Mouse (Mus musculus) urinary bladder, postnatal 0 days (tissue): Measurements from ENCODE around the gene Tm9sf3. TPM values are rescaled to one million over a fixed set of nuclear protein-coding genes. Genes with fewer than 3 reads are reported as not detected.

ENCODE experiments used
- polyA plus RNA-seq: library from polyadenylated mRNA; unstranded; fragments of >200 nt; fragmentation: Nextera tagmentation; extraction: Ambion mirVana; gene quantifications from 2 replicates; pipeline ENCODE4 v1.2.1, GENCODE M21; 2015

Gene Tm9sf3
- polyA plus RNA-seq = 100 and 115 TPM in 2 replicates

DNA sequence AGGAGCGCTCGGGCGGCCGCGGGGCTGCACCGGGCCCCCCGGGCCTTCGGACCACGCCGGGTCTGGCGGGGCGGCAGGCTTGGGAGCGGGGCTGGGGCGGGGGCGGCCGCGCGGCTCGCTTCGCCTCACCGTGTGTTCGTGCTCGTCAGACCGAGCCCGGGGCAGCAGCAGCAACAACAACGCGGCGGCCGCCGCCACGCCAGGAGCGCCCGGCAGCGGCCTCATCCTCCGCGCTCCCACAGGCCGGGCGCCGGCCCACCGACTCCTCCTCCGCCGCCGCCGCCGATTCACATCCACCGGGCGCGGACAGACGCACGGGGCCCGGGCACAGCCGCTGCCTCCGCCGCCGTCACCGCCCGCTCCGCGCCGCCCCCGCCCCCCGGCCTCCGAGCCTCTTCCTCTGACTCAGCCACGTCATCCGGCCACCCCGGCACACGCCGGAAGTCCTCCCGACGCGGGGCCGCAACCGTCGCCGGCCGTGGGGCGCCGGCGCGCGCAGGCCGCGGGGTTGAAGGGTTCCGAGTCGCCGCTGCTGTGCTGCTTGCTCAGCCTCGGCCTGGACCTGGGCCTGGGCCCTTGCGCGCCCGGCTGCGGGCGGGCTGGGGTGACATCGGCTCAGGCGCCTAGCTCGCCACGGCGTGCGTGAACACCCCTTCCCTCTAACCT lies at the start of gene Tm9sf3:
Gene Tm9sf3, minus strand, starts transcription at position 368 of the 666 bp plus-strand sequence.

GRCm38 (mm10) chr19:41206811-41207344 lies 56.9 kb downstream of the Tm9sf3 start, which contains the start of gene Tll2:
Gene Tll2, minus strand, starts transcription at chr19:41206835.

Other genes with a start within 250 kb of the Tm9sf3 start
- not detected in 2 replicates for gene Dntt, start 234.7 kb downstream of the Tm9sf3 start, polyA plus RNA-seq
- gene Opalin, start 186.9 kb downstream of the Tm9sf3 start, polyA plus RNA-seq = not detected in 2 replicates
- not detected in 2 replicates for gene Tll2, start 57.2 kb downstream of the Tm9sf3 start, polyA plus RNA-seq
- 2.0 and 3.4 TPM in 2 replicates for gene Pik3ap1, start 121.1 kb upstream of the Tm9sf3 start, polyA plus RNA-seq
- 8.3 and 9.1 TPM in 2 replicates for gene Lcor, start 218.6 kb upstream of the Tm9sf3 start, polyA plus RNA-seq